Mouse (Mus musculus) brain, embryonic 14.5 days (tissue): Measurements from ENCODE around the gene Ammecr1.

ENCODE experiments used
- CTCF ChIP-seq: fragments of 200-500 bp; IDR thresholded peaks from 2 replicates; pipeline ENCODE4 v1.5.1; 2012; ENCODE audit warnings: inconsistent platforms, mild to moderate bottlenecking, moderate library complexity, borderline replicate concordance; ENCODE audit not compliant: insufficient read depth, insufficient read length; ENCODE audit errors: extremely low read depth
- POLR2A ChIP-seq: fragments of 200-500 bp; IDR thresholded peaks from 2 replicates; pipeline ENCODE4 v1.6.1; 2012; ENCODE audit warnings: mild to moderate bottlenecking, inconsistent platforms, borderline replicate concordance; ENCODE audit not compliant: poor library complexity, insufficient read depth, insufficient read length, severe bottlenecking; ENCODE audit errors: extremely low read depth

DNA sequence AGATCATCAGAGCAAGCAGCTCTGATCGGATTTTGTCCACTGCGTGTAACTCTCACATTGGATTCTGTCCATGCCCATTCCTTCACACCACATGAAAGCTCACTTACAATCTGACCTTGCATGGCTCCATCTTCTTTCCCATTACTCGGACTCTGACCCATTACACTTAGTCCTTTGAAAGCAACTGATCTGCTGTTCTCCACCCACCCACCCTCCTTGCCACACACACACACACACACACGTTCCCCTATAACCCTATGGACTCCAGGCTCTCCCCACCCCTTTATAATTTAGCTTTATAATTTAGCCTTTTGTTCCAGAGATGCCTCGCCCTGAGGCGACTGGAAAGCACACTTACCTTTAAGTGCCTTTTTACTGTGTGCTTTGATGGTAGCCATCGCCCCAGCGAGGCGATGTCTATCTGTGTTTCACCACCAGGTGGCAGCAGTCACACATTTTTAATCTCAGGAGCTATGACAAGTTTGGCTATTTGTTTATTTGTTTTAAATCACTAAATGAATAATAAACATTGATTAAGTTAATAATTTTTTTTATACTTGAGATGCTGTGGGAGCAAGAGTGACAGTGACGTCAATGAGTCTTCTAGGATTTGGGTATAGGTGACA is 148.4 kb downstream of the Ammecr1 start:
- TF ChIP-seq POLR2A (no peak), CTCF (peak; percentile 64; the same call in 1 of the 2 replicates)
